Mouse (Mus musculus) bone marrow, adult 2 months (tissue): ENCODE measurements around the gene Angel2. TPM values are rescaled to one million over a fixed set of nuclear protein-coding genes. Genes with fewer than 3 reads are reported as not detected.

Experiments used
- H3K27ac ChIP-seq: fragments of 200-500 bp; 2 replicates; pipeline ENCODE4 v1.5.1; 2012; ENCODE audit warnings: low read depth, mild to moderate bottlenecking, control low read depth, inconsistent platforms, low read length; ENCODE audit not compliant: control insufficient read depth, poor library complexity, insufficient read depth
- H3K4me1 ChIP-seq: fragments of 200-500 bp; 2 replicates; pipeline ENCODE4 v1.6.1; 2011; ENCODE audit warnings: low read length; ENCODE audit not compliant: control insufficient read depth, insufficient read depth
- H3K4me3 ChIP-seq: fragments of 200-500 bp; replicated peaks from 2 replicates; pipeline ENCODE3; 2011; ENCODE audit warnings: mild to moderate bottlenecking, low read depth, low read length, control low read depth; ENCODE audit not compliant: control insufficient read depth
- CTCF ChIP-seq: fragments of 200-500 bp; IDR thresholded peaks from 2 replicates; pipeline ENCODE4 v1.5.1; 2011; ENCODE audit warnings: low read length, control low read depth; ENCODE audit not compliant: control insufficient read depth, insufficient read depth
- POLR2A ChIP-seq: fragments of 200-500 bp; IDR thresholded peaks from 2 replicates; pipeline ENCODE4 v1.6.1; 2011; ENCODE audit warnings: low read depth, mild to moderate bottlenecking, control low read depth, low read length, borderline replicate concordance; ENCODE audit not compliant: control insufficient read depth
- WGBS: fragments of 180-500 bp; shearing (Covaris S2); methylation state at CpG from one replicate; pipeline ENCODE4 v1.1.7; 2018; 5-methylcytosine and 5-hydroxymethylcytosine counted together
- polyA plus RNA-seq: library from polyadenylated mRNA; stranded (reverse); fragments of >200 nt; gene quantifications from 2 replicates; pipeline ENCODE4 v1.2.4, GENCODE M21; 2011; ENCODE audit warnings: low replicate concordance; ENCODE audit not compliant: missing spikeins, insufficient read depth, insufficient read length

Gene Angel2
- polyA plus RNA-seq, 1 experiment: 28.3 TPM

DNA sequence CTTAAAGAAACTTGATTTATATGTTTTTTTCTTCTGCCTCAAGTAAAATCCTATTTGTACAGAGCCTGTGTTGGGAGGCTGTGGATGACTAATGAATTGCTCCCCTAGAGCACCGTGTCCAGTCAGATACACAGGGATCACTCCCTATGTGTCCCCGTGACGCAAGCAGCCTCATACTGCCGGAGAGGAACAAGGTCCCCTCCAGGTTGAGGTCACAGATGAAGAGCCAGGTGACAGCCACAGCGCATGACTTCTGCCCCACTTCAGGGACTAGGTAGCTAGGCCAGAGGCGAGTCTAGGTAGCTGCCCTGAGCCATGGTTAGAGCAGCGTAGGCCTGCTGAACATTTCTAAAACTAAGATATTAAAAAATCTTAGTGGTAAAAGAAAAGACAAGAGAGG lies 43.1 kb downstream of the Angel2 start:
- H3K4me3 ChIP-seq: no peak overlapping the region
- no peaks in the 10 kb centered on the region for H3K4me1 ChIP-seq
- no peak overlapping the region for H3K27ac ChIP-seq
- 83% methylated on average over 7 of the region's 7 CpGs for WGBS
- TF ChIP-seq POLR2A (no peak), CTCF (no peak)

DNA sequence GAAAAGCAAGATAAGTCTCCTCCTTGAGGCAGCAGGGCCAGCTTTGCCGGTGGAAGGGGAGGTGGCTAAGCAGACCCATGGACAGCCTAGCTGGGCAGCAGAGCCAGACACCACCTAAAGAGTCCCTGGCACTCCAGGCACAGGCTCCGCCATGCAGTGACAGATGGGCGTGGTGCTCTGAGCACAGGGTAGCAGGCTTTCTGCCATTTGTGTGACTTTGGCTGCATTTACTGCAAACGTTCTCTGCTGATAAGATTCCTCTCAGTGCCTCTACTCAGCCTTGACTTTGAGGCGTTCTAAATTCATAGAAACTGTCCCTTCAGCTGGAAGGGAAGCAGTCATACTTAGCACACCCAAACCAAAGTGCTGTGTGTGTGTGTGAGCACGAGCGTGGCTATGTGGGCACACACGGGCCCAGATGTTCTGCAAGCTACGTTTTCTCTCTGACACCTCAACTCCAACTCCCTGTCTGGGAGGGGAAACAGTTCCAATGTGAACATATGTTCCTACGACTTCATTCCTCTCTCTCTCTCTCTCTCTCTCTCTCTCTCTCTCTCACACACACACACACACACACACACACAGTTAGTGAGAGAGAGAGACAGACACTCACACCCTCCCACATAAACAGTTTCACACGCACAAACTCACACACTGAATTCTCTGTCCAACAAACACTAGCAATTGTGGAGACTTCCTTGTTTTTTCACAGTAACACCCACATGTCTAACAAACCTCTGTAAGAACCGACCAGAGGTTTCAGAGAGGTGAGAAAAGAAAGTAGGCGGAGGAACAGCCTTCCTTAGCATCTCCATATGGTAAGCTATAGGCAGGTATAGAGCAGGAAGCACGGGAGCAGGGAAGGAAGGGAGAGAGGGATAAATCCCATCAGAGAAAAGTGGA lies 47.0 kb downstream of the Angel2 start:
- H3K27ac ChIP-seq: no peak overlapping the region
- no peak overlapping the region for H3K4me3 ChIP-seq
- WGBS: 62% methylated on average over 14 of the region's 14 CpGs
- TF ChIP-seq CTCF (no peak), POLR2A (no peak)
- no peaks in the 10 kb centered on the region for H3K4me1 ChIP-seq

DNA sequence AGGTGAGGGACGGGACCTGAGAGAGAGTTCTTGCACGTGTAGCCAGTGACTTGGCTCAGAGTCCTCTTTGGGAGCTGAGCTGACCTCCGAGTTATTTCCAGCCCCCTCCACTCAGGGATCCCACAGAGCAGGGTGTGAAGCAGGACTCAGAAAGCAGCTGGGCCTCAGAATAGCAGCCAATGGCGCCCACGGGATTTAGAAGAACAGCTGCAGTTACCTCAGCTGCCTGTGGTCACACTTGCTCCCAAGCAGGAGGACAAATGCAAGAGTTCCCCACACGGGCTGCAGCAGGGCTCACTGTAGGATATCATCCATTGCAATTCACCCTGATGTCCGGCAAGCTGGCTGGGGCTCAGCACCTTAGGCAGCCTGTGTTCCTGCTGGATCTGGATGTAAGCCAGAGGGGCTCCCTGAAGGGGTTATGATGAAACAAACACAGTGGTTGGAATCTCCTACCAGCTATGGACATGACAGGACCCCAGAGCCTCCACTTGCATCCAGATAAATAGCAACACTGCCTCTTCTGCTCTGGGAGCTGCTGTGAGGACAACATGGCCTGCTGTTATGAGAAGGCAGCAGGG lies 47.8 kb downstream of the Angel2 start:
- Histone ChIP-seq H3K27ac (no peak overlapping the region), H3K4me1 (no peaks in the 10 kb centered on the region), H3K4me3 (no peak overlapping the region)
- no peak for TF ChIP-seq POLR2A
- TF ChIP-seq CTCF: no peak
- WGBS: 70% methylated on average over 7 of the region's 7 CpGs

GRCm38 (mm10) chr1:190974191-190974590 lies 49.3 kb downstream of the Angel2 start:
- Histone ChIP-seq H3K4me3 (no peak overlapping the region), H3K27ac (no peak overlapping the region), H3K4me1 (no peaks in the 10 kb centered on the region)
- TF ChIP-seq CTCF (no peak), POLR2A (no peak)
- WGBS: 82% methylated on average over 8 of the region's 8 CpGs

- TF ChIP-seq POLR2A (no peak), CTCF (no peak)
Measured at GRCm38 (mm10) chr1:190974833-190975232, 49.9 kb downstream of the Angel2 start.

GRCm38 (mm10) chr1:190976887-190977573 lies 52.1 kb downstream of the Angel2 start:
- WGBS: 63% methylated on average over 11 of the region's 11 CpGs
- Histone ChIP-seq H3K27ac (no peak overlapping the region), H3K4me3 (no peak overlapping the region), H3K4me1 (no peaks in the 10 kb centered on the region; the same call in 1 of the 2 replicates)
- TF ChIP-seq CTCF (no peak), POLR2A (no peak)

More at GRCm38 (mm10) chr1:190974833-190975232, 49.9 kb downstream of the Angel2 start:
- no peak overlapping the region for H3K4me3 ChIP-seq
- no peaks in the 10 kb centered on the region for H3K4me1 ChIP-seq
- WGBS: 54% methylated on average over 1 of the region's 1 CpGs
- H3K27ac ChIP-seq: no peak overlapping the region

GRCm38 (mm10) chr1:190978001-190978400 lies 53.1 kb downstream of the Angel2 start:
- 12% methylated on average over 22 of the region's 22 CpGs for WGBS
- no peak overlapping the region for H3K27ac ChIP-seq
- no peak overlapping the region for H3K4me3 ChIP-seq
- TF ChIP-seq CTCF (no peak), POLR2A (no peak)
- no peaks in the 10 kb centered on the region; the same call in 1 of the 2 replicates for H3K4me1 ChIP-seq

- no peak for TF ChIP-seq CTCF
- no peak for TF ChIP-seq POLR2A
- H3K4me1 ChIP-seq: no peaks in the 10 kb centered on the region; the same call in 1 of the 2 replicates
- H3K27ac ChIP-seq: no peak overlapping the region
- H3K4me3 ChIP-seq: no peak overlapping the region
- WGBS: under 1% methylated on average over 46 of the region's 46 CpGs
Measured at GRCm38 (mm10) chr1:190978511-190979073, 53.7 kb downstream of the Angel2 start.
